Mouse (Mus musculus) left cerebral cortex, adult 2 months (tissue): ENCODE measurements at regions not wholly inside any gene's neighbourhood (a gene's known extent, or its start where the extent isn't known, plus 50 kb on each side); places are given as distances from the start of the nearest gene placed in this dataset.

ENCODE experiments used
- DNase-seq, 2 experiments: peaks; one replicate each; pipeline ENCODE4 v3.0.0; 2021 to 2022; ENCODE audit warnings: low spot score in 2 of 2, mixed read lengths in 1 of 2; ENCODE audit errors: extremely low spot score in 1 of 2
- H3K27ac ChIP-seq: fragments of 200-600 bp; 2 replicates; pipeline ENCODE4 v1.8.1; 2022
- H3K4me3 ChIP-seq: fragments of 200-600 bp; 2 replicates; pipeline ENCODE4 v1.8.1; 2022
- CTCF ChIP-seq: fragments of 200-600 bp; IDR thresholded peaks from 2 replicates; pipeline ENCODE4 v1.8.1; 2022; ENCODE audit warnings: antibody characterized with exemption, mild to moderate bottlenecking, moderate library complexity
- intact Hi-C: fragments of 180-260 bp; cut with DNase I; formaldehyde crosslinking; loops from one replicate; pipeline ENCODE4 v1.15.1; 2025

- intact Hi-C loops, result no loop called here
- no peak for TF ChIP-seq CTCF
- Histone ChIP-seq H3K27ac (no peak overlapping the region), H3K4me3 (no peak overlapping the region)
- DNase-seq, result no peak
Observed at GRCm38 (mm10) chr9:93005182-93005953, 463.3 kb downstream of the Plod2 start.

- TF ChIP-seq CTCF, result no peak
- intact Hi-C loops, result no loop called here
- no peak overlapping the region for H3K4me3 ChIP-seq
- DNase-seq, result no peak
- H3K27ac ChIP-seq, result no peak overlapping the region
Observed at GRCm38 (mm10) chr9:93008511-93009302, 466.7 kb downstream of the Plod2 start.

- DNase-seq, result no peak
- no peak overlapping the region for H3K4me3 ChIP-seq
- no peak for TF ChIP-seq CTCF
- intact Hi-C loops, result no loop called here
- no peak overlapping the region for H3K27ac ChIP-seq
Observed at GRCm38 (mm10) chr9:93044298-93044912, 502.4 kb downstream of the Plod2 start.

DNA sequence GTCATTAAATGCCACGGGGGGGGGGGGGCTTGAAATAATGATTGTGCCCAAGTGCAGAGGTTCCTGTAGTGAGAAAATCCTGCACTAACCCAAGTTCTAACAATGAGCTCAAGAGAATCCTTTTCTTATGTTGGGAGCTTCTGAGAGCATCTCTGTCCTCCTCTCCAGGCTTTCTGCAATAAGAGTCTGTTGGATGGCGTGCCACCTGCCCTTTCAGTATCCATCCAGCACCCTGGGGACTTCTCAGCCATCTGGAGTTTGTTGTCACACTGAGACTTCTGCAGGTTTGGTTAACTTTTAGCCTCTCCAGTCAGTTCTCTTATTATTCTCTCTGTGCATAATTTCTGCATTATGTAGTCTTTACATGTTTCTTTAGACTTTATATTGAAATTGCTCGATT is 530.1 kb downstream of the Plod2 start:
- intact Hi-C loops, result loop anchor here (10.0 kb wide), 1 partner anchor 567 kb away; no protein-coding TSS in a partner anchor
- no peak for DNase-seq
- Histone ChIP-seq H3K4me3 (no peak overlapping the region), H3K27ac (no peak overlapping the region)
- TF ChIP-seq CTCF, result no peak

DNA sequence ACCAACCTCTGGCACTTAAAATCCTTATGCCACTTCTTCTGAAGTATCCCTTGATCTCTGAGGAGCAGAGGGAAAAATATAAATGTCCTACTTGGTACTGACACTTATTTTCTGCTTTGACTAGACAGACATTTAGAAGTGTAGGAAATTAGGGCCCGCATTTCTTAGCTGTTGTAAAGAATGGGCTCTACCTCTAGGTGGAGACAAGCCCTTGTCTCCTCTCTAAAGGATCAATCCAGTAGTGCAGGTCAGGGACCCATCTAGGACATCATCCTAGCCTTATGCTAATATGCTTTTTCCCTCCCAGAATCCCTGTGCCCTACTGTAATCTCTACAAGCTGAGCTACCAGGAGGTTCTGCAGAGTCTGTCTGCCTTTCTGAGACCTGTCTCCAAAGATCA is 541.1 kb downstream of the Plod2 start:
- Histone ChIP-seq H3K4me3 (no peak overlapping the region), H3K27ac (no peak overlapping the region)
- intact Hi-C loops, result loop anchor here (5.0 kb wide), 1 partner anchor 1529 kb away; no protein-coding TSS in a partner anchor
- peak; percentile 50 for TF ChIP-seq CTCF
- no peak for DNase-seq

DNA sequence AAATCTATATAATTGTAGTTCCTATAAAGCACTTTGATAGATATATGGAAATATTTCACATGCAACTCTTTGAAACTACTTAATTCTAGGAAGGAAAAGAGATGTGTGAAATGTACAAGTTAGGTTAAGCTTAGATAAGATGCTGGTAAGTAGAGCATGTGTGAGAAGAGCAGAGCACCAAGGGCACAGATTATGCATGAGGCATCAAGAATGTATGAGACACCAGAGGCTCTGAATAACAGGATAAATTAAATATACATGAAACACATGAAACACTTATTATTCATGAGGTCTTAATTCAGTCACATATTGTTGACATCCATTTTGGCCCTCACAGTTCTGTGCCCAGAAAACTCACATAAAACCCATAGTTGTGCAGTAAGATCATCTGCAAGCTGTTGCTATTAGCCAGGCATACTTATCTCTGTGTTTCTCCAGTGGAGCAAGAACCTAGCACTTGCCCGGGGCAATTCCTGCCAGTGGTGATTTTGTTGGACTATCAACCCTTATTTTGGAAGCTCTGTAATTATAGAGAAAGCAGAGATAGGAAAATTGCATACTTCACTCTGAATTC is 556.1 kb downstream of the Plod2 start:
- intact Hi-C loops, result no loop called here
- no peak overlapping the region for H3K27ac ChIP-seq
- no peak for TF ChIP-seq CTCF
- H3K4me3 ChIP-seq, result no peak overlapping the region
- no peak for DNase-seq

- no peak for TF ChIP-seq CTCF
- no peak for DNase-seq
- H3K27ac ChIP-seq, result no peak overlapping the region
- intact Hi-C loops, result no loop called here
- H3K4me3 ChIP-seq, result no peak overlapping the region
Observed at GRCm38 (mm10) chr9:93130561-93130960, 588.5 kb downstream of the Plod2 start.

GRCm38 (mm10) chr9:93131620-93132200 is 589.7 kb downstream of the Plod2 start:
- Histone ChIP-seq H3K4me3 (no peak overlapping the region), H3K27ac (no peak overlapping the region)
- intact Hi-C loops, result no loop called here
- no peak for TF ChIP-seq CTCF
- no peak for DNase-seq

DNA sequence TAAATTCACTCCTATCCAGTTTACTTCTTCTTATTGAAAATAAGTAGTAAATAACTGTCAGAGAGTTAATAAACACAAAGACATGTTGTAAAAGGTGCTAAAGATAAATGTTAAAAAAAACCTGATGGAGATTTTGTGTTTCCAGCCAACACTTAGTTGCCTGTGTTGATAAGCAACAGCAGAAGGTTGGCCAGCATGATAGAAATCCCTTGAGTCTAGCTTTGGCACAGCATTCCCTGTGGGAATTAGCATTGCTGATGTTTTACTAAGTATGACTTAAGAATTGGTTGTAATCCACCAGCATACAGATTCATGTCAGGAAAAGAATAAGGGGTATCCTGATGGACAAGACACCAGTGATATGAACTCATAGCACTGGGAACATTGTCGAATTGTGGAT is 594.3 kb downstream of the Plod2 start:
- no peak overlapping the region for H3K27ac ChIP-seq
- no peak for TF ChIP-seq CTCF
- no peak overlapping the region for H3K4me3 ChIP-seq
- DNase-seq, result no peak
- intact Hi-C loops, result no loop called here

GRCm38 (mm10) chr9:93170071-93170470 is 628.0 kb downstream of the Plod2 start:
- peak in 1 of 2 experiments; percentile 50 for DNase-seq
- no peak for TF ChIP-seq CTCF
- H3K4me3 ChIP-seq, result no peak overlapping the region
- intact Hi-C loops, result no loop called here
- no peak overlapping the region for H3K27ac ChIP-seq

DNA sequence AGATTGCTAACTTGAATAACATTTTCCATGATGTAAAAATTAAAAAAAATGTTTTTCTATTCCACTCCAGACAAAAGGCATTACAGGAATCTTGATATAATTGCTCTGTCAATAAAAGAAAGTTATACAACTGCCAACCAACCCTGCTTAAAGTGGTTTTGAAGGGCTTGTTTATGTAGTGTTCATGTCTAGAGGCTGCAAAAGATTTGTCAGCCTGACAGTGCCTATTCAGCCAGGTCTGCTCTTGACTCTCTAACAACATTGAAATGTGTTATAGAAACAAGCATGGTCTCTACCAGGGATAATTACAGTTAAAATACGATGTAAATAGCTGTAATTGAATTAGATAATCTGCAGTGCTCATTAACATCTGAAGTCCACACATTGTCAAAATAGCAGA is 644.6 kb downstream of the Plod2 start:
- TF ChIP-seq CTCF, result no peak
- DNase-seq, result no peak
- intact Hi-C loops, result no loop called here
- Histone ChIP-seq H3K4me3 (no peak overlapping the region), H3K27ac (no peak overlapping the region)
